Mouse (Mus musculus) forebrain, embryonic 16.5 days (tissue): ENCODE measurements around the gene Mesd. TPM values are rescaled to one million over a fixed set of nuclear protein-coding genes. Genes with fewer than 3 reads are reported as not detected.

Source experiments
- ATAC-seq: fragments of 200-750 bp; cut with Nextera tagmentation; 2 replicates; pipeline ENCODE4 v1.8.0; 2017; ENCODE audit warnings: mild to moderate bottlenecking, moderate library complexity
- H3K27ac ChIP-seq: fragments of 300-500 bp; sonication (generic); 2 replicates; pipeline ENCODE4 v1.5.1; 2014; ENCODE audit warnings: low read length, control low read depth
- H3K27me3 ChIP-seq: fragments of 300-500 bp; sonication (generic); replicated peaks from 2 replicates; pipeline ENCODE4 v1.6.1; 2014; ENCODE audit warnings: low read length; ENCODE audit not compliant: control insufficient read depth, insufficient read depth
- H3K36me3 ChIP-seq: fragments of 300-500 bp; sonication (generic); 2 replicates; pipeline ENCODE4 v1.6.1; 2014; ENCODE audit not compliant: control insufficient read depth, insufficient read depth
- H3K4me1 ChIP-seq: fragments of 300-500 bp; sonication (generic); replicated peaks from 2 replicates; pipeline ENCODE4 v1.6.1; 2014; ENCODE audit warnings: low read length; ENCODE audit not compliant: control insufficient read depth, insufficient read depth
- H3K4me2 ChIP-seq: fragments of 300-500 bp; sonication (generic); 2 replicates; pipeline ENCODE4 v1.6.1; 2014; ENCODE audit warnings: mild to moderate bottlenecking, low read length, control low read depth
- H3K4me3 ChIP-seq: fragments of 300-500 bp; sonication (generic); replicated peaks from 2 replicates; pipeline ENCODE4 v1.5.1; 2014; ENCODE audit warnings: mild to moderate bottlenecking, low read length, control low read depth
- H3K9ac ChIP-seq: fragments of 300-500 bp; sonication (generic); replicated peaks from 2 replicates; pipeline ENCODE4 v1.6.1; 2014; ENCODE audit warnings: low read depth, low read length, control low read depth
- H3K9me3 ChIP-seq: fragments of 300-500 bp; sonication (generic); 2 replicates; pipeline ENCODE4 v1.6.1; 2016; ENCODE audit warnings: low read length; ENCODE audit not compliant: control insufficient read depth
- WGBS: fragments of 180-500 bp; shearing (Covaris S2); extraction: QIAGEN DNeasy Blood & Tissue Kit; methylation state at CpG from one replicate; pipeline ENCODE4 v1.1.7; 2014; 5-methylcytosine and 5-hydroxymethylcytosine counted together
- polyA plus RNA-seq: library from polyadenylated mRNA; unstranded; fragments of >200 nt; fragmentation: Nextera tagmentation; extraction: Ambion mirVana; gene quantifications from 2 replicates; pipeline ENCODE4 v1.2.1, GENCODE M21; 2015

Gene Mesd
- polyA plus RNA-seq, 1 experiment from 2014 or later: 64.4 TPM

GRCm38 (mm10) chr7:83939017-83939721 is 54.9 kb downstream of the Mesd start:
- 72% methylated on average over 3 of the region's 3 CpGs for whole genome bisulfite sequencing

GRCm38 (mm10) chr7:83940136-83940535 is 55.9 kb downstream of the Mesd start:
- H3K4me1 ChIP-seq: no peaks in the 10 kb centered on the region
- ATAC-seq: no peak
- 83% methylated on average over 2 of the region's 2 CpGs for WGBS
- H3K4me2 ChIP-seq: no peak overlapping the region
- no peak overlapping the region for H3K4me3 ChIP-seq
- H3K9me3 ChIP-seq: no peaks in the 10 kb centered on the region
- H3K36me3 ChIP-seq: no peaks in the 10 kb centered on the region
- H3K27me3 ChIP-seq: no peaks in the 10 kb centered on the region
- H3K9ac ChIP-seq: no peak overlapping the region
- no peak overlapping the region for H3K27ac ChIP-seq

More at GRCm38 (mm10) chr7:83939017-83939721, 54.9 kb downstream of the Mesd start:
- Histone ChIP-seq H3K27me3 (no peaks in the 10 kb centered on the region), H3K9me3 (no peaks in the 10 kb centered on the region), H3K4me3 (no peak overlapping the region), H3K9ac (no peak overlapping the region), H3K4me1 (no peaks in the 10 kb centered on the region), H3K27ac (no peak overlapping the region), H3K36me3 (no peaks in the 10 kb centered on the region), H3K4me2 (no peak overlapping the region)
- no peak for ATAC-seq

GRCm38 (mm10) chr7:83941701-83942101 is 57.4 kb downstream of the Mesd start:
- Histone ChIP-seq H3K9me3 (no peaks in the 10 kb centered on the region), H3K36me3 (no peaks in the 10 kb centered on the region), H3K4me2 (no peak overlapping the region), H3K27ac (no peak overlapping the region), H3K9ac (no peak overlapping the region), H3K4me1 (no peaks in the 10 kb centered on the region), H3K4me3 (no peak overlapping the region), H3K27me3 (no peaks in the 10 kb centered on the region)
- no peak for ATAC-seq
- WGBS: 90% methylated on average over 8 of the region's 8 CpGs

- Histone ChIP-seq H3K4me1 (no peaks in the 10 kb centered on the region), H3K36me3 (no peaks in the 10 kb centered on the region), H3K27ac (no peak overlapping the region), H3K9me3 (no peaks in the 10 kb centered on the region), H3K27me3 (no peaks in the 10 kb centered on the region), H3K9ac (no peak overlapping the region), H3K4me2 (no peak overlapping the region), H3K4me3 (no peak overlapping the region)
- ATAC-seq: no peak
- 79% methylated on average over 7 of the region's 7 CpGs for WGBS
These were observed 64.5 kb downstream of the Mesd start for GRCm38 (mm10) chr7:83948743-83949142.

- Histone ChIP-seq H3K9me3 (no peaks in the 10 kb centered on the region), H3K27ac (no peak overlapping the region), H3K4me2 (no peak overlapping the region), H3K4me1 (no peaks in the 10 kb centered on the region), H3K4me3 (no peak overlapping the region), H3K27me3 (no peaks in the 10 kb centered on the region), H3K9ac (no peak overlapping the region), H3K36me3 (no peaks in the 10 kb centered on the region)
- WGBS: 47% methylated on average over 6 of the region's 6 CpGs
- no peak for ATAC-seq
These were observed 65.4 kb downstream of the Mesd start for GRCm38 (mm10) chr7:83949662-83950061.

Other genes with a start within 250 kb of the Mesd start
- gene Il16, start 138.7 kb upstream of the Mesd start, polyA plus RNA-seq: 0.90 and 1.5 TPM in 2 replicates
- gene Cfap161, start 89.6 kb upstream of the Mesd start, polyA plus RNA-seq: 0.73 and 0.91 TPM in 2 replicates
- gene Tlnrd1, start 161 bp upstream of the Mesd start, polyA plus RNA-seq: 4.7 and 5.4 TPM in 2 replicates
- gene Cemip, start 202.0 kb downstream of the Mesd start, polyA plus RNA-seq: 0.51 and 0.60 TPM in 2 replicates